Mouse (Mus musculus) gastrocnemius, postnatal 25 days (tissue): ENCODE measurements around the gene Fam92b. TPM values are rescaled to one million over a fixed set of nuclear protein-coding genes. Genes with fewer than 3 reads are reported as not detected.

Experiments
- total RNA-seq, 2 experiments: library from RNA; stranded (reverse); gene quantifications; 1 replicate in 1 of 2; 2 replicates in 1 of 2; pipeline ENCODE4 v1.2.3; 2021

Gene Fam92b
- total RNA-seq, 2 experiments from 2014 or later = not detected

Other genes with a start within 250 kb of the Fam92b start
- gene Crispld2, start 185.0 kb downstream of the Fam92b start, total RNA-seq = 1 to 10 TPM; 5.2 to 8.3 TPM
- 10 to 100 TPM; 24.9 to 26.2 TPM for gene Zdhhc7, start 76.0 kb downstream of the Fam92b start, total RNA-seq
- 10 to 100 TPM; 23.6 to 27.6 TPM for gene 6430548M08Rik, start 63.3 kb downstream of the Fam92b start, total RNA-seq
- 10 to 100 TPM; 23.1 to 27.1 TPM for gene Gse1, start 51.0 kb upstream of the Fam92b start, total RNA-seq